Mouse (Mus musculus) adipocyte (in vitro differentiated cells): ENCODE data around the gene Dok3.

Experiments
- DNase-seq: peaks from one replicate; pipeline ENCODE4 v3.0.0-alpha.2; 2016; ENCODE audit warnings: low spot score

Gene Dok3

GRCm38 (mm10) chr13:55540933-55541332 lies 11.8 kb upstream of the Dok3 start:
- DNase-seq = no peak

DNA sequence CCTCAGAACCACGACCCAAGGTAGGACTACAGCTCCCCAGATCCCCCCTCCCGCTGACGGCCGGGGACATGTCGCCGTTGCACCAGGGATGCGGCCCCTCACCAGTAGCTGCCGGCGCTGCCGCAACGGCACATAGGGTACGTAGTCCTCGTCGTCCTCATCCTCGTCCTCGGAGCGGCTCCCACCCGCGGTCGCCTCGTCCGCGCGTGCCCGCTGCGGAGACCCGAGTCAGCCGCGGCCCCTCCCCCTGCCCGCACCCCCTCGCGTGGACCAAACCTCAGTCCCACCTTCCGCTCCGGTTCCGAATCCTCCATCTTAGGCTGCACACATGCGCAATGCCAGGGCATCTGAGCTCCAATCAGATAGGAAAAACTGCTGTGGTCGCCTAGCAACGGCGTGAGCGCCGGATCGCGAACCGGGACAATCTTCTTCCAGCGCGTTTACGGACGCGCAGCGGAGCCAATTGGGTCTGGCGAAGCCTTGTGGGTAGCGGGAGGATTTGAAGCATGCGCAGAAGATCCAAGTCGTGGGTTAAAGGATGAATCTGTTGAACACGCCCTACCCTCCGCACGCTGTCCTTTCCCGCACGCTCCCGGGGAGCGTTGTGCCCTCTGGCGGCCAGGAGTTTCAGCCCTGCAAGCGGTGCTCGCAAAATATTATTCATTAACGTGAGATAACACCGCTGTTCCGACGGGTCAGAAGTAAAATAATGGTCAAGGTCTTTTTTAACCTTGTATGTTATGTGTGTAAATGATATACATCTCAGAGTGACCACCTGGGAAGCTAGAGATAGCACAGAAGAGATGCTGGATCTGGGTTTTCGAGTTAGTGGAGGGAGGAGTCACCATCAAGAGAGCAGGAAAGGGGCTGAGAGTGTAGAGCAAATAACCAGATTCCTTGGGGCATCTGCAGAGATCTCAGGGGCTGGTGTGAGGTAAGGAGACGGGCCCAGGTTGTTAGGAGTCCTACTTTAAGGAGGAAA lies 7.4 kb upstream of the Dok3 start, which contains the start of gene Ddx41:
Ddx41 (minus strand) TSS at position 465 of the 982 bp plus-strand sequence.
- peak; percentile 99 for DNase-seq

DNA sequence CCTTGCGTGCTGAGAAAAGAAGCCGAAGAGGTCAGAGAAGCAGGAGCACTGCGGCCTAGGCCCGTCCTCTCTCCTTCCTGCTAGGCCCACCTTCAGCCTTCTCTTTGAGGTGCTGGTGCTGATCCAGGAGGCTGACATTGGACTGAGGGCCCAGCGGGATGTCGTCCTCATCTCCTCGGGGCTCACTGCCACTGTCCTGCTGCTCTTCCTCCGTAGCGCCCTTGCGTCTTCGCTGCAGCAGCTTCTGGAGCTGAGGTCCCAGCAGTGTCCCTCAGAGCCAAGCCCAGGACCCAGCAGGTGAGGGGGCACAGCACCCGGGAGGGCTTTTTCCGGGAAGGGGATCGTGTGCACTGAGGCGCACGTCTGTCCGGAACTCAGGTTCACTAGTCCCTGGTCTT lies 6.7 kb upstream of the Dok3 start:
- DNase-seq = no peak

DNA sequence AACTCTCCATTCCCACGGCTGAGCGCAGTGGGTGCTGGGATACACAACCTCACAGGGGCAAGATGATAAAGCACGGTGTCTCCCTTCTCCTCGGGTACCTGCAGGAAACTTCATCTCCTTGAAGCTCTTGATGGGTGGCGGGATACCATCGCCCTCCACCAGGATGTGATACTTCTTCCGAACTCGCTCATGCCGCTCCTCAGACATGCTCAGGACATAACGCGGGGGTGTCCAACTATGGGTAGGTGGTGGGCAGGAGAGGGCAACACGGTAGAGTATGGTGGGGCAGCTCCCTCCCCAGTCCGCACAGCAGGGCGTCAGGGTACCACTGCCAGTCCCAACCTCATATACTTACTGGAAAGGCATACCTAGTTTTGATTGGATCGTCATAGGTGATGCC lies 6.1 kb upstream of the Dok3 start:
- no peak for DNase-seq

- no peak for DNase-seq
Observed at GRCm38 (mm10) chr13:55527834-55528772, 993 bp downstream of the Dok3 start.

DNA sequence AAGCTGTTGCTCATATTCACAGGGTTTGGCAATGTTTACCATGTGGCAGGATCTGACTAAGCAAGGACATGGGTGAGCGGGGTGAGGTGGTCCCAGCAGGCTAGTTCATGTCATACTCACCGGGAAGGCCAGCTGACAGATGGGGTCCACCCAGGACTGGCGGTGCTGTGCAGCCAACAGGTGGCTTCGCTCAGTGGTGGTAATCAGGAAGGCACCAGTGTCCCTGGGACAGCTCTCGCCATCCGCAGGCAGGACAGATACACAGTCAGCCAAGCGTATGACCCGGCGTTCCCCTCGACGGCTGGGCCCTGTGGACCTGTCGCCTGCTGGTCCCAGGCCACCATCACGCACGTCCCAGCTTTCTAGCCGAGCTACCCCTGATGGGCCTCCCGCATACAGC lies 1.9 kb downstream of the Dok3 start:
- no peak for DNase-seq

DNA sequence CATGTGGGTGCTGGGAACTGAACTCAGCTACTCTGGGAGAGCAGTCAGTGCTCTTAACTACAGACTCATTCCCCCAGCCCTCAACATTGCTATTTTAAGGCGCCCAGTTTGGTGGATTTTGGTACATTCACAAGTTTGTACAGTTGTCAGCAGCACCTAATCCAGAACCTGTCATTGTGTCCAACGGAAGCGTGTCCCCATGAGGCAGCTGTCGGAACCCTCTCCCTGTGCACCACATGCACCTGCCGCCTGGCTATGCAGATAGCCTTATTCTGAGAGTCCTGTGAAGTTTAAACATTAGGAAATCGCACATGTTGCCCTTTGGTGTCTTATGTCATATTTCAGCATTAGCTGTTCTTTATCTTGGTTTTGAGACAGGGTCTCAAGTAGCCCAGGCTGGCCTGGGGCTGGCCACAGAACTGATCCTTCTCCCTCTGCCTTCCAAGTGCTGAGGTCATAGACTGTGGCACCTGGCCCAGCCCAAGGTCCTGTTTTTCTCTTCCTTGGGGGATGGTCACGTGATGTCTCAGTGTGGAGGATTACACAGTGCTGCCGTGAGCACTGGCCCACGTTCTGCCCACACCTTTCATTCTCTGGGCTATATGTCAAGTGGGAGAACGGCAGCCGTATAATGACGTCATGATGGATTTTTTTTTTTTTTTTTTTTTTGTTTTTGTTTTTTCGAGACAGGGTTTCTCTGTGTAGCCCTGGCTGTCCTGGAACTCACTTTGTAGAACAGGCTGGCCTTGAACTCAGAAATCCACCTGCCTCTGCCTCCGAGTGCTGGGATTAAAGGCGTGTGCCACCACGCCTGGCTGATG lies 3.2 kb downstream of the Dok3 start:
- no peak for DNase-seq

GRCm38 (mm10) chr13:55523951-55524600 lies 5.0 kb downstream of the Dok3 start:
- DNase-seq = no peak

DNA sequence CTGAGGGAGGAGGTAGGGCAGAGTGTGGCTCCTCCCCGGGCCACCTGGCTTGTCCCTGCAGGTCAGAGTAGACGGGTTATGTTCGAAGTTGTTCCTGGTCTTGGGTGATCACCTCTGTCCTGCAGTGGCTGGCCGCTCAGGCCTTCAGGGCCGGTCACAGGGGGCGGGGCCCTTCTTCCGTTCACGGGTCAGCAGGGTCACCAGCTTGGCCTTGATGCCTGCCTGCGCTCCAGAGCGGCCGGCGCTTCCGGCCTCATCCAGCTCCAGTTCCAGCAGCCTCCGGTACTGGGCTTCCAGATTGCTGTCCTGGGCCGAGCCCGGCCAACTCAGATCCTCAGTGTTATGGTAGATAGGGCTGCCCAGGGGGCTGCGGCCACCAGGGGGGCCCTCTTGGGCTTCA lies 5.8 kb downstream of the Dok3 start:
- DNase-seq = no peak

GRCm38 (mm10) chr13:55522730-55523129 lies 6.4 kb downstream of the Dok3 start:
- DNase-seq = peak; percentile 67

DNA sequence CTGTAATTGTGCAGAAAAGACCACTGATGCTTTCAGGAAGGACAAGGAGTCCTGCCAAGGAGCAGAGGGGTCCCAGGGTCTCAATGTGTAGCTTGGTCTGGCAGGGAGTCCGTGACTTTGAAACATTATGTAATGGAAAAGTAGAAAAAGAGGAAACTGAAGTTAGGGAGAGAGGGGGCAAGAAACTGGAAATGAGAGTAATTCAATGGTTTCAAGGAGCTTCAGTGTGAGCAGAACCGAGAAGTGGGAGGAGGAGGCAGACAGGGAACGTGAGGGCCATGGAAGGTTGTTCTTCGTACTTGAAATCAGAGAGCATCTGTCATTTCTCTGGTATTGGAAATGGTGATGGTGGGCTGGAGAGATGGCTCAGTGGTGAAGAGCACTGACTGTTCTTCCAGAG lies 9.5 kb downstream of the Dok3 start:
- DNase-seq = no peak

- DNase-seq = peak; percentile 86
Observed at GRCm38 (mm10) chr13:55516955-55517354, 12.1 kb downstream of the Dok3 start.

DNA sequence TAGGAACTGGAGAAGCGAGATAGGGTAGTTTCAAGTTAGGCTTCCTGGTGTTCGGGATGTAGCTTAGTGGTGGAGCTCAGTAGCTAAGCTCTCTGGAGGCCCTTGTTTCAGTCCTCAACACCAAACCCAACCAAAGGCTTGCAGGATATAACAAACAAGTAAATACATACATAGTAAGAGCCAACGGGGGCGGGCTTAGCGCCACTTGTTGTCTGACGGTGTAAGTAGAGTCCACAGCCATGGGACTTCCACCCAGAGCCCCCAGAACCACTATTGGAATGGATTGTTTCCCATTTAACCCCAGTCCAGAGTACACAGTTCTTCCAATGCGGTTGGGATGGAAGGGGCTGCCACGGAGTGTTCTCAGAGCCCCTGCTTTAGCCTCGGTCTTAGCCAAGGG lies 15.3 kb downstream of the Dok3 start:
- DNase-seq = no peak

GRCm38 (mm10) chr13:55513111-55513748 lies 15.9 kb downstream of the Dok3 start, which contains the start of gene Pdlim7:
Pdlim7 (minus strand) TSS chr13:55513676.
- DNase-seq = peak; percentile 76

GRCm38 (mm10) chr13:55512379-55513031 lies 16.6 kb downstream of the Dok3 start:
- peak; percentile 51 for DNase-seq

DNA sequence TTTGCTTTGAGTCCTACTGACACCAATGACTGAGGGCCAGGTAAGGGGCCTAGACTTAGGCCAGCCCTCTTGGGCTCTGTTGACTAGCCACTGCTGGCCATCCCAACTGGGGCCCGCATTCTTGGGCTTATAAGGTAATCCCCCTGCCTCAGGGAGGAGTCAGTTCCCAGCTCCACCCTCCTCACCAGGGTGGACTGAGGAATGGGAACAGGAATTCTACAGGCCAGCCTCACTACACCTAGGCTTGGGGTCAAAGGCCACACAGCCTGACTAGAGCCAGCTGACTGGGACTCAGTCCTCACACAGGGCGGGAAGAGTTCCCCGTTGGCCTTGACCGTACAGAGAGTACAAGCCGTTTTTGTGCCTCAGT lies 17.6 kb downstream of the Dok3 start:
- peak; percentile 20 for DNase-seq

GRCm38 (mm10) chr13:55510668-55511491 lies 18.2 kb downstream of the Dok3 start:
- peak; percentile 74 for DNase-seq

DNA sequence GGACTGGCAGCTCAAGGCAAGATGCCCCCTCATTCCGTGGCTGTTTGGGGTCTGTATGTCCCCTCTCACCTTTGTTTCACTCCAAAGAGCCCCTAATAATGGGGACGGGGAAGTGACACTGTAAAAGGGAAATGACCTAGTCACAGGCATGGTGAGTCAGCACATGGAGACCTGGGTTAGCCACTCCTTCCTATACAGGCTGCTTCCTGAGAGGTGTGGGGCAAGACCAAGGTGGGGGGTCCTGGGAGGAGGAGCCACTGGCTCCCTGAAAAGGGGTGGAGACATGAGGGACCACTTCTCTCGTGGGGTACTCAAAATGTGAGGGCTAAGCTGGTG lies 18.8 kb downstream of the Dok3 start:
- no peak for DNase-seq

DNA sequence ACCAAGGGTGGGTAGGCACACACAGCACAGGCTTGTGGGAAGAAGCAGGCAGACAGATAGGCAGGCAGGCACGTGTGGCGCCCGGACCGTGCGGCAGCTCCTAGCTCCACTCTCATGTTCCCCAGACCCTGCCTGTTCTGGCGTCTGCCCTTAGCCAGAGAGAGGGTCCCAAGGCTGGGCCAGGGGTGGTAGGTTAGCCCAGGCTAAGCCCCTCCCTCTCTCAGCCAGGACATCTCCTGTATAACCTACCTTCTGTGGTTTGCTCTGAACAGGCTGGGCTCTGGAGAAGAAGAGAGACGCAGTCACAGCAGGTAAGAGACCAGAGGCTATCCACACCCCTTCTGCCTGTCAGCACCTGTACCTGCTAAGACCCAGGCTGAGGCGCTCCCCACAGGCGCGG lies 20.6 kb downstream of the Dok3 start:
- DNase-seq = no peak
